Mouse (Mus musculus) cerebellum, adult 11-12 months (tissue): Measurements from ENCODE around the gene Cav1.
A peak's percentile ranks its signal among the peaks of the same experiment; 100 is the strongest.

Experiments
- DNase-seq: peaks from one replicate; pipeline ENCODE4 v3.0.0; 2022

Cav1 gene

GRCm38 (mm10) chr6:17317944-17318343 lies 11.8 kb downstream of the Cav1 start:
- DNase-seq = no peak

GRCm38 (mm10) chr6:17321976-17322375 lies 15.8 kb downstream of the Cav1 start:
- DNase-seq = no peak

GRCm38 (mm10) chr6:17327216-17327615 lies 21.1 kb downstream of the Cav1 start:
- no peak for DNase-seq

GRCm38 (mm10) chr6:17329801-17330200 lies 23.7 kb downstream of the Cav1 start:
- DNase-seq = no peak

GRCm38 (mm10) chr6:17337724-17338123 lies 31.6 kb downstream of the Cav1 start:
- no peak for DNase-seq

- DNase-seq = no peak
Measured at GRCm38 (mm10) chr6:17340406-17340805, 34.3 kb downstream of the Cav1 start.

GRCm38 (mm10) chr6:17348011-17348410 lies 41.9 kb downstream of the Cav1 start:
- no peak for DNase-seq

GRCm38 (mm10) chr6:17350803-17351202 lies 44.7 kb downstream of the Cav1 start:
- DNase-seq = no peak

GRCm38 (mm10) chr6:17358896-17359690 lies 53.0 kb downstream of the Cav1 start:
- DNase-seq = peak; percentile 2

GRCm38 (mm10) chr6:17362771-17363170 lies 56.6 kb downstream of the Cav1 start:
- no peak for DNase-seq

GRCm38 (mm10) chr6:17363446-17364179 lies 57.5 kb downstream of the Cav1 start:
- DNase-seq = no peak

GRCm38 (mm10) chr6:17374326-17374725 lies 68.2 kb downstream of the Cav1 start:
- no peak for DNase-seq

GRCm38 (mm10) chr6:17377371-17377770 lies 71.2 kb downstream of the Cav1 start:
- DNase-seq = no peak

- DNase-seq = no peak
Measured at GRCm38 (mm10) chr6:17380102-17380501, 74.0 kb downstream of the Cav1 start.

GRCm38 (mm10) chr6:17381690-17382089 lies 75.6 kb downstream of the Cav1 start:
- DNase-seq = no peak

- DNase-seq = no peak
Measured at GRCm38 (mm10) chr6:17385531-17385930, 79.4 kb downstream of the Cav1 start.

- no peak for DNase-seq
Measured at GRCm38 (mm10) chr6:17387991-17388710, 82.0 kb downstream of the Cav1 start.
